Mouse (Mus musculus): ENCODE measurements around the gene Rin3. TPM values are rescaled to one million over a fixed set of nuclear protein-coding genes. Genes with fewer than 3 reads are reported as not detected.

Gene Rin3
- polyA plus RNA-seq, 1 experiment from 2014 or later: 3.2 TPM

- WGBS: 23% methylated on average over 8 of the region's 8 CpGs
- no peak overlapping the region for H3K27ac ChIP-seq (replicated peaks)
- no peak overlapping the region for H3K4me3 ChIP-seq (replicated peaks)
- H3K9me3 ChIP-seq (replicated peaks): no peaks in the 10 kb centered on the region
- peak overlapping the region; percentile 19; the same call in 1 of the 2 replicates for H3K4me2 ChIP-seq
- H3K4me1 ChIP-seq: no peaks in the 10 kb centered on the region
- H3K9ac ChIP-seq (replicated peaks): no peak overlapping the region
- no peak for ATAC-seq (ENCODE audit: low FRiP score)
- H3K36me3 ChIP-seq: peaks cover 19% of the 10 kb centered on the region
- no peaks in the 10 kb centered on the region; the same call in 1 of the 2 replicates for H3K27me3 ChIP-seq (replicated peaks)
Measured at GRCm38 (mm10) chr12:102390042-102390441, 107.2 kb downstream of the Rin3 start.

DNA sequence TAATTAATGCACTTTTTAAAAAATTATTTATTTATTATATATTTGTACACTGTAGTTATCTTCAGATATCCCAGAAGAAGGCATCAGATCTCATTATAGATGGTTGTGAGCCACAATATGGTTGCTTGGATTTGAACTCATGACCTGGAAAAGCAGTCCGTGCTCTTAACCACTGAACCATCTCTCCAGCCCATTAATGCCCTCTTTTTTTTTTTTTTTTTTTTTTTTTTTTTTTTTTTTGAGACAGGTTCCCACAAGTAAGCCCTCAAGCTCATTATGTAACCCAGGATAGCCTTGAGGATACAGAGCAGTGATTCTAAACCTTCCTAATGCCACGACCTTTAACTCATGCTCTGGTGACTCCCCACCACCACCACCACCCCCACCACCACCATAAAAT, 108.3 kb downstream of the Rin3 start:
- no peak overlapping the region for H3K4me3 ChIP-seq (replicated peaks)
- WGBS: 82% methylated on average over 2 of the region's 2 CpGs
- H3K27ac ChIP-seq (replicated peaks): no peak overlapping the region
- no peaks in the 10 kb centered on the region for H3K4me1 ChIP-seq
- no peak overlapping the region for H3K9ac ChIP-seq (replicated peaks)
- no peak for ATAC-seq (ENCODE audit: low FRiP score)
- H3K9me3 ChIP-seq (replicated peaks): no peaks in the 10 kb centered on the region
- no peak overlapping the region for H3K4me2 ChIP-seq
- H3K27me3 ChIP-seq (replicated peaks): no peaks in the 10 kb centered on the region; the same call in 1 of the 2 replicates
- peaks cover 26% of the 10 kb centered on the region for H3K36me3 ChIP-seq

DNA sequence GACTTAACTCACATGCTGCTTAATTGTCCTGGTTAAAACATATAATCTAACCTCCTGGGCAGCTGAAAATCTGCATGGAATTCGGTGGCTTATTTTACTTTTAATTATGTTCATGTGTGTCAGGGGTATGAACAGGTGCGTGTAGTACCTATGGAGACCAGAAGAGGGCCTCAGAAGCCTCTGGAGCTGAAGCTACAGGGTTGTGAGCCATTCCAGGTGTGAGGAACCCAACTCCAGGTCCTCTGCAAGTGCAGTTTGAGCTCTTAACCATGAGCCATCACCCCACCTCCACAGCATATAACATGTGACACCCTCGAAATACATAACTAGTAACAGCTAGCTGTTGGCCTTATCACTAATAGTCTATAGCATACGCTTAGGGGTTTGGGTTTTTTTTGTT, 109.1 kb downstream of the Rin3 start:
- Histone ChIP-seq H3K4me1 (no peaks in the 10 kb centered on the region), H3K9ac (replicated peaks) (no peak overlapping the region), H3K27ac (replicated peaks) (no peak overlapping the region), H3K4me2 (no peak overlapping the region), H3K9me3 (replicated peaks) (no peaks in the 10 kb centered on the region), H3K27me3 (replicated peaks) (no peaks in the 10 kb centered on the region; the same call in 1 of the 2 replicates), H3K36me3 (peaks cover 26% of the 10 kb centered on the region), H3K4me3 (replicated peaks) (no peak overlapping the region)
- 63% methylated on average over 4 of the region's 4 CpGs for WGBS
- ATAC-seq (ENCODE audit: low FRiP score): no peak

DNA sequence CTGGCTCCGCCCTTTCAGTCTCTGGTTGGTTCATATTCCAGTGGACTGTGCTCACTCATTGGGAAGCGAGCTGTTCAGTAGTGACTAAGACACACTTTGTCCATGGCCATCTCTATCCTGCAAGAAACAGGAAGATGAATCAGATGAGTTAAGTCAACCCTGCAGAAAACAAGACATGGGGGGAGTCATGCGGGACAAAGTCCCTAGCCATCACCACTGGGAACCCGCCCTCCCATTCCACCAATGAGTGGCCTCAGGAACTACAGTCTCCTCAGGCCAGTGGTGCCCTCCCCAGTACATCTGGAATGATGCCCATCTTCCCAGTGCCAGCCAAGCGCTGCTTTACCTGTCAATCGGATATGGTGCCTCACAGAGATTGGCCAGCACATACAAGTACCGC, 111.6 kb downstream of the Rin3 start:
- Histone ChIP-seq H3K4me1 (no peaks in the 10 kb centered on the region), H3K9me3 (replicated peaks) (no peaks in the 10 kb centered on the region), H3K27ac (replicated peaks) (no peak overlapping the region), H3K9ac (replicated peaks) (no peak overlapping the region), H3K4me3 (replicated peaks) (no peak overlapping the region), H3K27me3 (replicated peaks) (no peaks in the 10 kb centered on the region; the same call in 1 of the 2 replicates), H3K4me2 (no peak overlapping the region), H3K36me3 (peaks cover 51% of the 10 kb centered on the region)
- no peak for ATAC-seq (ENCODE audit: low FRiP score)
- 97% methylated on average over 7 of the region's 7 CpGs for WGBS

- no peak overlapping the region for H3K9ac ChIP-seq (replicated peaks)
- H3K27me3 ChIP-seq (replicated peaks): no peaks in the 10 kb centered on the region
- H3K9me3 ChIP-seq (replicated peaks): no peaks in the 10 kb centered on the region
- H3K27ac ChIP-seq (replicated peaks): no peak overlapping the region
- 61% methylated on average over 9 of the region's 9 CpGs for WGBS
- ATAC-seq (ENCODE audit: low FRiP score): no peak
- H3K4me2 ChIP-seq: no peak overlapping the region
- H3K4me1 ChIP-seq: no peaks in the 10 kb centered on the region
- peaks cover 58% of the 10 kb centered on the region for H3K36me3 ChIP-seq
- no peak overlapping the region for H3K4me3 ChIP-seq (replicated peaks)
Measured at GRCm38 (mm10) chr12:102395537-102395936, 112.7 kb downstream of the Rin3 start.

GRCm38 (mm10) chr12:102395998-102396991, 113.4 kb downstream of the Rin3 start:
- H3K9me3 ChIP-seq (replicated peaks): no peaks in the 10 kb centered on the region
- H3K36me3 ChIP-seq: peaks cover 65% of the 10 kb centered on the region
- H3K27ac ChIP-seq (replicated peaks): no peak overlapping the region
- H3K4me1 ChIP-seq: no peaks in the 10 kb centered on the region
- H3K27me3 ChIP-seq (replicated peaks): no peaks in the 10 kb centered on the region
- no peak for ATAC-seq (ENCODE audit: low FRiP score)
- H3K4me3 ChIP-seq (replicated peaks): no peak overlapping the region
- no peak overlapping the region for H3K4me2 ChIP-seq
- 18% methylated on average over 19 of the region's 19 CpGs for WGBS
- H3K9ac ChIP-seq (replicated peaks): no peak overlapping the region

GRCm38 (mm10) chr12:102398588-102398987, 115.7 kb downstream of the Rin3 start:
- Histone ChIP-seq H3K9me3 (replicated peaks) (no peaks in the 10 kb centered on the region), H3K4me1 (no peaks in the 10 kb centered on the region), H3K27ac (replicated peaks) (no peak overlapping the region), H3K4me3 (replicated peaks) (no peak overlapping the region), H3K36me3 (peaks cover 75% of the 10 kb centered on the region), H3K9ac (replicated peaks) (no peak overlapping the region), H3K4me2 (no peak overlapping the region), H3K27me3 (replicated peaks) (no peaks in the 10 kb centered on the region)
- 93% methylated on average over 4 of the region's 4 CpGs for WGBS
- ATAC-seq (ENCODE audit: low FRiP score): no peak

DNA sequence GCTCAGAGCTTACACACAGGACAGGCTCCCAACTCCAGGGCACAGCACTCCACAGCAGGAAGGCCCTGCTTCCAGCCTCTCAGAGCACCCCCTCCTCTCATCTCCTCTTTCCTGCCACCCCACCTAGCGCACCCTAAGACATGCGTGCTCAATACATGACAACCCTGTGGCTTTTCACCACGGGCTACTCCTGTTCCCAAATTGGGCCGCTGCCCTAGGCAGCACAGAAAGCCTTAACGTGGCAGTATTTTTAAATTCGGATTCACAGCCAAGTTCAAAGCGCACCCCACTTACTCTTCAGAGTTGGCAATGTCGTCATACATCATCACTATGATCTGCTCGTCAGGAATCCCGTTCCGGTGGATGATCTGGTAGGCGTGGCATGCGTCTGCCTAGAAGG, 130.3 kb downstream of the Rin3 start:
- no peak overlapping the region for H3K4me2 ChIP-seq
- no peak overlapping the region for H3K27ac ChIP-seq (replicated peaks)
- no peak overlapping the region for H3K9ac ChIP-seq (replicated peaks)
- no peaks in the 10 kb centered on the region; the same call in none of the 2 replicates for H3K4me1 ChIP-seq
- no peak overlapping the region for H3K4me3 ChIP-seq (replicated peaks)
- WGBS: 92% methylated on average over 13 of the region's 13 CpGs
- no peaks in the 10 kb centered on the region for H3K9me3 ChIP-seq (replicated peaks)
- no peaks in the 10 kb centered on the region for H3K27me3 ChIP-seq (replicated peaks)
- ATAC-seq (ENCODE audit: low FRiP score): no peak
- H3K36me3 ChIP-seq: peaks cover 8% of the 10 kb centered on the region

- Histone ChIP-seq H3K4me1 (no peaks in the 10 kb centered on the region; the same call in none of the 2 replicates), H3K27me3 (replicated peaks) (no peaks in the 10 kb centered on the region), H3K4me3 (replicated peaks) (no peak overlapping the region), H3K27ac (replicated peaks) (no peak overlapping the region), H3K36me3 (peaks cover 8% of the 10 kb centered on the region), H3K4me2 (no peak overlapping the region), H3K9ac (replicated peaks) (no peak overlapping the region), H3K9me3 (replicated peaks) (no peaks in the 10 kb centered on the region)
- 97% methylated on average over 6 of the region's 6 CpGs for whole genome bisulfite sequencing
- ATAC-seq (ENCODE audit: low FRiP score): no peak
Measured at GRCm38 (mm10) chr12:102414686-102415085, 131.8 kb downstream of the Rin3 start.

DNA sequence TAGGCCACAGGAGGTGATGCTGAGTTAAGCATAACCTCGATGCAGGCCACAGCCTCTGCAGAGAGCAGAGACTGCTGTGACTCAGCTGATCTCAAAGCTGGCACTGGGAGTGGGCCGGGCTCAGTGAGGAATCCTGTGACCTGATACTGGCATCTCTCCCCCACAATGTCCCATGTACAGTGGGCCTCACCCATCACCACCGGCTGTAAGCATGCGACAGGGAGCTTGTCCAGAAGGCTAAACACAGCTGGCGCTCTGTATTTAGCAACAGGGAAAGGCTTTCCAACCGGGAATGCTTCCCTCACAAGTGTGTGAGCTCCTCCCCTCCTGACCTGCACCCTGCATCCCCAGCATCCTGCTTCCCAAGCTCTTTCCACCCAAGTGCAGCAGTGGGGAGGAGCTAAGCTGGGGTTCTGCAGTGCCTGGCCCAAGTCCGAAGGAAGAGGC, 133.6 kb downstream of the Rin3 start:
- no peak overlapping the region for H3K9ac ChIP-seq (replicated peaks)

GRCm38 (mm10) chr12:102416955-102417510, 134.2 kb downstream of the Rin3 start:
- Histone ChIP-seq H3K4me1 (no peaks in the 10 kb centered on the region; the same call in none of the 2 replicates), H3K36me3 (peaks cover 16% of the 10 kb centered on the region), H3K27me3 (replicated peaks) (no peaks in the 10 kb centered on the region), H3K4me3 (replicated peaks) (no peak overlapping the region), H3K27ac (replicated peaks) (no peak overlapping the region), H3K9me3 (replicated peaks) (no peaks in the 10 kb centered on the region), H3K4me2 (no peak overlapping the region), H3K9ac (replicated peaks) (no peak overlapping the region)
- ATAC-seq (ENCODE audit: low FRiP score): no peak
- WGBS: 77% methylated on average over 7 of the region's 7 CpGs

More for the DNA sequence above, 133.6 kb downstream of the Rin3 start:
- Histone ChIP-seq H3K27ac (replicated peaks) (no peak overlapping the region), H3K4me3 (replicated peaks) (no peak overlapping the region), H3K4me2 (no peak overlapping the region), H3K9me3 (replicated peaks) (no peaks in the 10 kb centered on the region), H3K27me3 (replicated peaks) (no peaks in the 10 kb centered on the region), H3K36me3 (peaks cover 10% of the 10 kb centered on the region), H3K4me1 (no peaks in the 10 kb centered on the region; the same call in none of the 2 replicates)
- WGBS: 45% methylated on average over 7 of the region's 7 CpGs
- no peak for ATAC-seq (ENCODE audit: low FRiP score)

DNA sequence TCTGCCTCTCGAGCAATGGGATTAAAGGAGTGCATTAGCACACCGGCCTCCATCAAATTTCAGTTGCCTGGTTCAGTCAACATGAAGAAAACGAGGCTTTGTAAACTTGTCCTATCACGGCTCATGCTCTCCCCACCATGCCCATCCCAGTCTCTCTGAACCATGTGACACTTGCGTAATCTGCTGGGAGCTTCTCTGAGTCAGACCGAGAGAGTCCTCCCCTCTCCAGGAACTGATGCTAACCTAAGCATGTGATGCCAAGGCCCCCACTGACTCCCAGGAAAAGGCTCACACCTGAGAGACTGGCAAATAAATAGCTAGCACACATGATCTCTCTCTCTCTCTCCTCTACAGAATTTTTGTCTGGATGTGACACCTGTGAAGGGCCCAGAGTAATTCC, 134.9 kb downstream of the Rin3 start:
- no peak for ATAC-seq (ENCODE audit: low FRiP score)
- Histone ChIP-seq H3K4me1 (no peaks in the 10 kb centered on the region; the same call in none of the 2 replicates), H3K36me3 (peaks cover 20% of the 10 kb centered on the region), H3K4me2 (no peak overlapping the region), H3K9me3 (replicated peaks) (no peaks in the 10 kb centered on the region), H3K9ac (replicated peaks) (no peak overlapping the region), H3K27me3 (replicated peaks) (no peaks in the 10 kb centered on the region), H3K27ac (replicated peaks) (no peak overlapping the region), H3K4me3 (replicated peaks) (no peak overlapping the region)
- WGBS: 91% methylated on average over 6 of the region's 6 CpGs

Data from neural tube, embryonic 15.5 days (tissue).